Mouse (Mus musculus): ENCODE measurements around the gene Mapk12. TPM values are rescaled to one million over a fixed set of nuclear protein-coding genes. Genes with fewer than 3 reads are reported as not detected.

Gene Mapk12
- polyA plus RNA-seq, 1 experiment = 30.5 TPM

- H3K36me3 ChIP-seq (ENCODE audit: control insufficient read depth, insufficient read depth) = peaks cover 78% of the 10 kb centered on the region
- no peaks in the 10 kb centered on the region for H3K27me3 ChIP-seq (ENCODE audit: control insufficient read depth, insufficient read depth, insufficient read length)
- peaks cover 73% of the 10 kb centered on the region for H3K79me2 ChIP-seq (ENCODE audit: control insufficient read depth, insufficient read depth)
- TF ChIP-seq MYOD1 (IDR thresholded peaks at IDR 0.05; ENCODE audit: control insufficient read depth, insufficient read length, low read depth) = no peak
- no peak for TF ChIP-seq CEBPB (IDR thresholded peaks at IDR 0.05; ENCODE audit: low read depth)
- TF ChIP-seq MAX (IDR thresholded peaks at IDR 0.05) = no peak
- no peak for TF ChIP-seq FOSL1 (IDR thresholded peaks at IDR 0.05; ENCODE audit: insufficient read depth, low read length, poor library complexity, severe bottlenecking)
- no peak for TF ChIP-seq MYOG (IDR thresholded peaks at IDR 0.05; ENCODE audit: control insufficient read depth, extremely low read depth, insufficient read length)
- TF ChIP-seq USF1 (IDR thresholded peaks at IDR 0.05; ENCODE audit: low read depth) = no peak
- no peak for TF ChIP-seq CTCF (IDR thresholded peaks at IDR 0.05; ENCODE audit: control insufficient read depth, insufficient read depth, insufficient read length)
- peaks cover 52% of the 10 kb centered on the region for H3K79me3 ChIP-seq (ENCODE audit: low read depth)
- no peak overlapping the region for H3K4me3 ChIP-seq (ENCODE audit: insufficient read depth, poor library complexity, severe bottlenecking)
- no peak overlapping the region for H3ac ChIP-seq (ENCODE audit: control insufficient read depth, insufficient read length, low read depth)
Observed at GRCm38 (mm10) chr15:89118007-89118406, 22.5 kb downstream of the Mapk12 start.

GRCm38 (mm10) chr15:89110147-89110546, 30.4 kb downstream of the Mapk12 start:
- Histone ChIP-seq H3ac (ENCODE audit: control insufficient read depth, insufficient read length, low read depth) (no peak overlapping the region), H3K79me3 (ENCODE audit: low read depth) (no peaks in the 10 kb centered on the region), H3K79me2 (ENCODE audit: control insufficient read depth, insufficient read depth) (no peaks in the 10 kb centered on the region), H3K27me3 (ENCODE audit: control insufficient read depth, insufficient read depth, insufficient read length) (no peaks in the 10 kb centered on the region), H3K36me3 (ENCODE audit: control insufficient read depth, insufficient read depth) (peaks cover 96% of the 10 kb centered on the region), H3K4me3 (ENCODE audit: insufficient read depth, poor library complexity, severe bottlenecking) (no peak overlapping the region)
- TF ChIP-seq CTCF (IDR thresholded peaks at IDR 0.05; ENCODE audit: control insufficient read depth, insufficient read depth, insufficient read length) = peak; percentile 54
- no peak for TF ChIP-seq MYOD1 (IDR thresholded peaks at IDR 0.05; ENCODE audit: control insufficient read depth, insufficient read length, low read depth)

GRCm38 (mm10) chr15:89106976-89107375, 33.5 kb downstream of the Mapk12 start:
- Histone ChIP-seq H3K4me3 (ENCODE audit: insufficient read depth, poor library complexity, severe bottlenecking) (no peak overlapping the region), H3K36me3 (ENCODE audit: control insufficient read depth, insufficient read depth) (peaks cover 96% of the 10 kb centered on the region), H3K79me2 (ENCODE audit: control insufficient read depth, insufficient read depth) (no peaks in the 10 kb centered on the region), H3K79me3 (ENCODE audit: low read depth) (no peaks in the 10 kb centered on the region), H3ac (ENCODE audit: control insufficient read depth, insufficient read length, low read depth) (no peak overlapping the region), H3K27me3 (ENCODE audit: control insufficient read depth, insufficient read depth, insufficient read length) (no peaks in the 10 kb centered on the region)
- no peak for TF ChIP-seq USF1 (IDR thresholded peaks at IDR 0.05; ENCODE audit: low read depth)
- TF ChIP-seq FOSL1 (IDR thresholded peaks at IDR 0.05; ENCODE audit: insufficient read depth, low read length, poor library complexity, severe bottlenecking) = no peak
- TF ChIP-seq MYOG (IDR thresholded peaks at IDR 0.05; ENCODE audit: control insufficient read depth, extremely low read depth, insufficient read length) = no peak
- TF ChIP-seq CTCF (IDR thresholded peaks at IDR 0.05; ENCODE audit: control insufficient read depth, insufficient read depth, insufficient read length) = no peak
- no peak for TF ChIP-seq MYOD1 (IDR thresholded peaks at IDR 0.05; ENCODE audit: control insufficient read depth, insufficient read length, low read depth)
- TF ChIP-seq MAX (IDR thresholded peaks at IDR 0.05) = no peak
- no peak for TF ChIP-seq CEBPB (IDR thresholded peaks at IDR 0.05; ENCODE audit: low read depth)

GRCm38 (mm10) chr15:89106073-89106472, 34.4 kb downstream of the Mapk12 start:
- no peak for TF ChIP-seq MAX (IDR thresholded peaks at IDR 0.05)
- TF ChIP-seq MYOG (IDR thresholded peaks at IDR 0.05; ENCODE audit: control insufficient read depth, extremely low read depth, insufficient read length) = no peak
- no peak for TF ChIP-seq USF1 (IDR thresholded peaks at IDR 0.05; ENCODE audit: low read depth)
- no peak for TF ChIP-seq FOSL1 (IDR thresholded peaks at IDR 0.05; ENCODE audit: insufficient read depth, low read length, poor library complexity, severe bottlenecking)
- no peak for TF ChIP-seq CTCF (IDR thresholded peaks at IDR 0.05; ENCODE audit: control insufficient read depth, insufficient read depth, insufficient read length)
- no peak for TF ChIP-seq MYOD1 (IDR thresholded peaks at IDR 0.05; ENCODE audit: control insufficient read depth, insufficient read length, low read depth)
- TF ChIP-seq CEBPB (IDR thresholded peaks at IDR 0.05; ENCODE audit: low read depth) = no peak
- Histone ChIP-seq H3K79me2 (ENCODE audit: control insufficient read depth, insufficient read depth) (no peaks in the 10 kb centered on the region), H3ac (ENCODE audit: control insufficient read depth, insufficient read length, low read depth) (no peak overlapping the region), H3K27me3 (ENCODE audit: control insufficient read depth, insufficient read depth, insufficient read length) (no peaks in the 10 kb centered on the region), H3K79me3 (ENCODE audit: low read depth) (no peaks in the 10 kb centered on the region), H3K36me3 (ENCODE audit: control insufficient read depth, insufficient read depth) (peaks cover 96% of the 10 kb centered on the region), H3K4me3 (ENCODE audit: insufficient read depth, poor library complexity, severe bottlenecking) (no peak overlapping the region)

GRCm38 (mm10) chr15:89104425-89104824, 36.1 kb downstream of the Mapk12 start:
- TF ChIP-seq CTCF (IDR thresholded peaks at IDR 0.05; ENCODE audit: control insufficient read depth, insufficient read depth, insufficient read length) = no peak
- TF ChIP-seq USF1 (IDR thresholded peaks at IDR 0.05; ENCODE audit: low read depth) = no peak
- TF ChIP-seq FOSL1 (IDR thresholded peaks at IDR 0.05; ENCODE audit: insufficient read depth, low read length, poor library complexity, severe bottlenecking) = no peak
- TF ChIP-seq MYOD1 (IDR thresholded peaks at IDR 0.05; ENCODE audit: control insufficient read depth, insufficient read length, low read depth) = no peak
- TF ChIP-seq CEBPB (IDR thresholded peaks at IDR 0.05; ENCODE audit: low read depth) = no peak
- no peak for TF ChIP-seq MYOG (IDR thresholded peaks at IDR 0.05; ENCODE audit: control insufficient read depth, extremely low read depth, insufficient read length)
- no peak for TF ChIP-seq MAX (IDR thresholded peaks at IDR 0.05)
- Histone ChIP-seq H3K27me3 (ENCODE audit: control insufficient read depth, insufficient read depth, insufficient read length) (no peaks in the 10 kb centered on the region), H3K36me3 (ENCODE audit: control insufficient read depth, insufficient read depth) (peaks cover 96% of the 10 kb centered on the region), H3K4me3 (ENCODE audit: insufficient read depth, poor library complexity, severe bottlenecking) (no peak overlapping the region), H3K79me3 (ENCODE audit: low read depth) (no peaks in the 10 kb centered on the region), H3K79me2 (ENCODE audit: control insufficient read depth, insufficient read depth) (no peaks in the 10 kb centered on the region), H3ac (ENCODE audit: control insufficient read depth, insufficient read length, low read depth) (no peak overlapping the region)

- H3ac ChIP-seq (ENCODE audit: control insufficient read depth, insufficient read length, low read depth) = no peak overlapping the region
- no peak overlapping the region for H3K4me3 ChIP-seq (ENCODE audit: insufficient read depth, poor library complexity, severe bottlenecking)
- H3K79me3 ChIP-seq (ENCODE audit: low read depth) = no peaks in the 10 kb centered on the region
- no peak for TF ChIP-seq CEBPB (IDR thresholded peaks at IDR 0.05; ENCODE audit: low read depth)
- no peak for TF ChIP-seq MAX (IDR thresholded peaks at IDR 0.05)
- TF ChIP-seq MYOG (IDR thresholded peaks at IDR 0.05; ENCODE audit: control insufficient read depth, extremely low read depth, insufficient read length) = no peak
- TF ChIP-seq CTCF (IDR thresholded peaks at IDR 0.05; ENCODE audit: control insufficient read depth, insufficient read depth, insufficient read length) = no peak
- no peak for TF ChIP-seq FOSL1 (IDR thresholded peaks at IDR 0.05; ENCODE audit: insufficient read depth, low read length, poor library complexity, severe bottlenecking)
- TF ChIP-seq MYOD1 (IDR thresholded peaks at IDR 0.05; ENCODE audit: control insufficient read depth, insufficient read length, low read depth) = no peak
- TF ChIP-seq USF1 (IDR thresholded peaks at IDR 0.05; ENCODE audit: low read depth) = no peak
- H3K27me3 ChIP-seq (ENCODE audit: control insufficient read depth, insufficient read depth, insufficient read length) = no peaks in the 10 kb centered on the region
- no peaks in the 10 kb centered on the region for H3K79me2 ChIP-seq (ENCODE audit: control insufficient read depth, insufficient read depth)
- H3K36me3 ChIP-seq (ENCODE audit: control insufficient read depth, insufficient read depth) = peaks cover 96% of the 10 kb centered on the region
Observed at GRCm38 (mm10) chr15:89103921-89104320, 36.6 kb downstream of the Mapk12 start.
